In the genomic region with DNA sequence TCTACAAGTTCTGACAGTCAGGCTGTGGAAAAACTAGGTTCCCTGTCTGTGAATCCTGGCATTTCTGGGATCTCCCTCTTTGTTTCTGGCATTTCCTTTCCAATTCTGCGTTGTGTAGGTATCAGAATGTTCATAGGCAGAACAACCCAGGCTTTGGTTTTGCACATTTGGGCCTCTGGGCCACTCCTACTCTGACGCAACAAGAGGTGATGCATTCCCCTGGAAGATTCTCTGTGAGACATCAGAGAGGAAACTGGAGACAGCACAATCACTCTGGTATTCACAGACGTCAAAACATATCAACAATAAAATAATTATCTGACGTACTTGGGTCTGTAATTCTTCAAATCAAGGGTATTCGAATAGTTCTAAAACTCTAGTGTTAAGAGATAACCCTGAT, we compare ENCODE assay signal across 18 mouse cellular contexts.
"Had no signal": no experiment of that assay in that cellular context is flagged by ENCODE, and none has a peak within 500 bp of the region (broad histone marks: within the 10 kb centered on the region; RNA-seq: fewer than 3 reads in every experiment).

No protein-coding gene starts in this region.

- H3K36me3 ChIP-seq: midbrain, embryonic 13.5 days; midbrain, embryonic 15.5 days; neural tube, embryonic 13.5 days; neural tube, embryonic 15.5 days had no signal

- H3K27ac ChIP-seq: midbrain, embryonic 13.5 days; midbrain, embryonic 15.5 days; neural tube, embryonic 13.5 days; neural tube, embryonic 15.5 days had no signal

- H3K4me1 ChIP-seq: midbrain, embryonic 13.5 days; midbrain, embryonic 15.5 days; neural tube, embryonic 13.5 days; neural tube, embryonic 15.5 days had no signal

- H3K4me3 ChIP-seq: megakaryocyte, embryonic 14.5 days; midbrain, embryonic 13.5 days; midbrain, embryonic 15.5 days; neural tube, embryonic 13.5 days; neural tube, embryonic 15.5 days had no signal

- H3K27me3 ChIP-seq: megakaryocyte, embryonic 14.5 days; midbrain, embryonic 13.5 days; midbrain, embryonic 15.5 days; neural tube, embryonic 13.5 days; neural tube, embryonic 15.5 days had no signal

- H3K9me3 ChIP-seq: megakaryocyte, embryonic 14.5 days; midbrain, embryonic 13.5 days; midbrain, embryonic 15.5 days; neural tube, embryonic 13.5 days; neural tube, embryonic 15.5 days had no signal

- DNase-seq: liver, postnatal 0 days; lung, embryonic 14.5 days; lung, postnatal 10 days; lung, postnatal 4 days; retina, postnatal 1 day; right cerebral cortex, adult 18-20 months; right cerebral cortex, postnatal 25 days; right cerebral cortex, postnatal 4 days; spleen, adult 18-20 months; thymus, adult 18-20 months; thymus, postnatal 14 days; thymus, postnatal 36 days had no signal

- H3K9ac ChIP-seq: liver, postnatal 0 days; lung, embryonic 14.5 days; midbrain, embryonic 13.5 days; midbrain, embryonic 15.5 days; neural tube, embryonic 13.5 days; neural tube, embryonic 15.5 days had no signal

- ATAC-seq: liver, postnatal 0 days; midbrain, embryonic 13.5 days; midbrain, embryonic 15.5 days had no signal

- H3K4me2 ChIP-seq: lung, embryonic 14.5 days; midbrain, embryonic 11.5 days; midbrain, embryonic 13.5 days; midbrain, embryonic 15.5 days; neural tube, embryonic 13.5 days; neural tube, embryonic 15.5 days had no signal
